9 mouse cellular contexts compared by ENCODE assay signal in the genomic region with DNA sequence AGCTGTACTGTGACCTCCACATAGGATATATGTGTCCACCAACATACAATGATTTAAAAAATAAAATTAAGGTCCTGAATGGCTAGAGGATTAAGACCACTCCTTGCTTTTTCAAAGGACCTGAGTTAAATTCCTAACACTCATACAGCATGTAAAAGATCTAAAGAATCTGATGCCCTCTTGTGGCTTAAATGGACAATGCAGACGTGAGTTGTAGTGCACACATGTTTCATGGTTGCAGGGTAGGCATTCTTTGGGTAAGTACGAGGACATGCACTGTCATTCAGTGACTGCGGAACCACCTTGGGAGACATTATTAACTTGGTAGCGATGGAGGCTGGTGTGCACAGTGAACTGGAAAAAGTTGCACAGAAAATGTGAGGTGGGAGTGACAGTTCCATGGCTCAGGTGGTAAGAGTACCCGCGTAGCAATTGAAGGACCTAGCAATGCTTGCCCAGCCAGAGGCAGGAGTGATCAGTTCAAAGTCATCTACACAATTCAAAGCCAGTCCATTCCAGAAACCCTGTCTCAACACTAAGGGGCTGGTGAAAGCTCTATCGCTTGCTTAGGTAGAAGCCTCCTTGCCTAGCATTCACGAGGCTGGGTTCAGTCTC. TPM values are rescaled to one million over a fixed set of nuclear protein-coding genes. Genes with fewer than 3 reads are reported as not detected.
A peak's percentile ranks its signal among the peaks of the same experiment; 100 is the strongest.
DNase-seq lines count a peak whose midpoint lies in the region; ATAC-seq and TF ChIP-seq lines count a peak whose summit lies in the region.
"Had no signal": no experiment of that assay in that cellular context is flagged by ENCODE, and none has a peak within 500 bp of the region (broad histone marks: within the 10 kb centered on the region; RNA-seq: fewer than 3 reads in every experiment).

No protein-coding gene starts in this region.

- DNase-seq in frontal cortex, postnatal 10 days (ENCODE audit: low spot score in 2 of 2) = no peak
- DNase-seq in testis, postnatal 10 days (ENCODE audit: low spot score) = peak; percentile 49
- no peak for DNase-seq in testis, postnatal 14 days (ENCODE audit: low spot score)
- peak; percentile 30 for DNase-seq in embryo, embryonic 9.5 days (ENCODE audit: extremely low spot score)
- peak; percentile 78 for DNase-seq in kidney, postnatal 0 days (ENCODE audit: low spot score)
- DNase-seq in urinary bladder, postnatal 25 days (ENCODE audit: low spot score) = no peak

- ATAC-seq in frontal cortex, adult (ENCODE audit: low TSS enrichment) = peak; percentile 74
- peak; percentile 43; the same call in 1 of the 2 replicates for ATAC-seq in kidney, postnatal 0 days (replicated peaks; ENCODE audit: low FRiP score, low read depth)
- ATAC-seq in midbrain, embryonic 16.5 days = 0 out of 2 replicates have a peak, but pooled peaks have one; percentile 64

- H3K9ac ChIP-seq in kidney, postnatal 0 days (ENCODE audit: low read depth, low read length) = no peak overlapping the region
- H3K9ac ChIP-seq in midbrain, embryonic 16.5 days (ENCODE audit: low read depth, low read length) = no peak overlapping the region
- H3K9ac ChIP-seq: stomach, embryonic 15.5 days had no signal

- H3K36me3 ChIP-seq in kidney, postnatal 0 days (ENCODE audit: insufficient read depth, low read length) = peaks cover 19% of the 10 kb centered on the region
- H3K36me3 ChIP-seq in midbrain, embryonic 16.5 days (ENCODE audit: control insufficient read depth, insufficient read depth, low read length) = peaks cover 23% of the 10 kb centered on the region

- TF ChIP-seq CTCF in kidney, postnatal 0 days (IDR thresholded peaks at IDR 0.05; ENCODE audit: low read depth) = peak; percentile 85

- H3K4me2 ChIP-seq in kidney, postnatal 0 days (ENCODE audit: low read length) = no peak overlapping the region
- no peak overlapping the region for H3K4me2 ChIP-seq in midbrain, embryonic 16.5 days (ENCODE audit: low read length)
- H3K4me2 ChIP-seq: stomach, embryonic 15.5 days had no signal

- no peaks in the 10 kb centered on the region for H3K27me3 ChIP-seq in kidney, postnatal 0 days (ENCODE audit: insufficient read depth, low read length)
- H3K27me3 ChIP-seq in midbrain, embryonic 16.5 days (ENCODE audit: control insufficient read depth, insufficient read depth, low read depth, low read length) = no peaks in the 10 kb centered on the region
- H3K27me3 ChIP-seq: stomach, embryonic 15.5 days had no signal

- WGBS in kidney, postnatal 0 days = 56% methylated on average over 8 of the region's 8 CpGs
- WGBS in midbrain, embryonic 16.5 days = 61% methylated on average over 8 of the region's 8 CpGs

- no peak overlapping the region for H3K4me3 ChIP-seq in kidney, postnatal 0 days (replicated peaks; ENCODE audit: low read depth, low read length)
- no peak overlapping the region for H3K4me3 ChIP-seq in midbrain, embryonic 16.5 days (ENCODE audit: low read depth, low read length)
- H3K4me3 ChIP-seq: stomach, embryonic 15.5 days had no signal

- 0 out of 2 replicates have a peak overlapping the region, but pooled peaks have one; percentile 31 for H3K27ac ChIP-seq in kidney, postnatal 0 days
- H3K27ac ChIP-seq in midbrain, embryonic 16.5 days (ENCODE audit: low read length) = no peak overlapping the region
- H3K27ac ChIP-seq: stomach, embryonic 15.5 days had no signal

- H3K4me1 ChIP-seq in kidney, postnatal 0 days (replicated peaks; ENCODE audit: insufficient read depth, low read length) = no peaks in the 10 kb centered on the region
- no peaks in the 10 kb centered on the region for H3K4me1 ChIP-seq in midbrain, embryonic 16.5 days (ENCODE audit: control insufficient read depth, insufficient read depth, low read length)
- H3K4me1 ChIP-seq: stomach, embryonic 15.5 days had no signal

- H3K9me3 ChIP-seq in kidney, postnatal 0 days (replicated peaks; ENCODE audit: low read length) = no peaks in the 10 kb centered on the region
- no peaks in the 10 kb centered on the region for H3K9me3 ChIP-seq in midbrain, embryonic 16.5 days (replicated peaks; ENCODE audit: control insufficient read depth, low read length, poor library complexity, severe bottlenecking)
- H3K9me3 ChIP-seq: stomach, embryonic 15.5 days had no signal

RNA-seq across cellular contexts. Expression of a gene that starts 17.5 kb away (rescaled TPM):
- 13.2 and 16.8 TPM in 2 replicates for polyA plus RNA-seq in kidney, postnatal 0 days (2015; fragmentation: Nextera tagmentation; extraction: Ambion mirVana)
- 23.9 and 26.3 TPM in 2 replicates for polyA plus RNA-seq in midbrain, embryonic 16.5 days (2015; fragmentation: Nextera tagmentation; extraction: Ambion mirVana)

RNA-seq across cellular contexts. Expression of a gene that starts 21.3 kb away (rescaled TPM):
- 45.3 and 49.6 TPM in 2 replicates for polyA plus RNA-seq in kidney, postnatal 0 days (2015; fragmentation: Nextera tagmentation; extraction: Ambion mirVana)
- 85.4 and 96.0 TPM in 2 replicates for polyA plus RNA-seq in midbrain, embryonic 16.5 days (2015; fragmentation: Nextera tagmentation; extraction: Ambion mirVana)

RNA-seq across cellular contexts. Expression of a gene that starts 22.8 kb away (rescaled TPM):
- 240 and 262 TPM in 2 replicates for polyA plus RNA-seq in kidney, postnatal 0 days (2015; fragmentation: Nextera tagmentation; extraction: Ambion mirVana)
- polyA plus RNA-seq in midbrain, embryonic 16.5 days (2015; fragmentation: Nextera tagmentation; extraction: Ambion mirVana) = 288 and 309 TPM in 2 replicates

RNA-seq across cellular contexts. Expression of a gene that starts 33.8 kb away (rescaled TPM):
- 13.0 and 13.1 TPM in 2 replicates for polyA plus RNA-seq in kidney, postnatal 0 days (2015; fragmentation: Nextera tagmentation; extraction: Ambion mirVana)
- polyA plus RNA-seq in midbrain, embryonic 16.5 days (2015; fragmentation: Nextera tagmentation; extraction: Ambion mirVana) = 24.9 and 27.2 TPM in 2 replicates

RNA-seq across cellular contexts. Expression of a gene that starts 34.2 kb away (rescaled TPM):
- polyA plus RNA-seq in kidney, postnatal 0 days (2015; fragmentation: Nextera tagmentation; extraction: Ambion mirVana) = 119 and 136 TPM in 2 replicates
- polyA plus RNA-seq in midbrain, embryonic 16.5 days (2015; fragmentation: Nextera tagmentation; extraction: Ambion mirVana) = 72.3 and 81.6 TPM in 2 replicates

Comparison
In these comparisons a context has a peak if more than half of its experiments do, and no peak if none do; other contexts are left out.
1. DNase-seq: peak in testis, postnatal 10 days (single experiment), embryo, embryonic 9.5 days (single experiment) and kidney, postnatal 0 days (single experiment); none in frontal cortex, postnatal 10 days (0 of 2), testis, postnatal 14 days (single experiment) and urinary bladder, postnatal 25 days (single experiment).
2. Peak in every context shown above with its lines, with median percentiles within 50 percentile points of each other: ATAC-seq.